Mouse (Mus musculus) C3H10T1/2 (cell line): ENCODE data around the gene Txndc8. TPM values are rescaled to one million over a fixed set of nuclear protein-coding genes. Genes with fewer than 3 reads are reported as not detected.

Experiments used
- polyA plus RNA-seq, 2 experiments: library from polyadenylated mRNA; unstranded; fragments of >200 nt; fragmentation: generic; extraction: Trizol; gene quantifications; one replicate each; pipeline ENCODE4 v1.2.1; 2012; ENCODE audit warnings: missing spikeins in 2 of 2

The Txndc8 gene
- not detected for polyA plus RNA-seq

DNA sequence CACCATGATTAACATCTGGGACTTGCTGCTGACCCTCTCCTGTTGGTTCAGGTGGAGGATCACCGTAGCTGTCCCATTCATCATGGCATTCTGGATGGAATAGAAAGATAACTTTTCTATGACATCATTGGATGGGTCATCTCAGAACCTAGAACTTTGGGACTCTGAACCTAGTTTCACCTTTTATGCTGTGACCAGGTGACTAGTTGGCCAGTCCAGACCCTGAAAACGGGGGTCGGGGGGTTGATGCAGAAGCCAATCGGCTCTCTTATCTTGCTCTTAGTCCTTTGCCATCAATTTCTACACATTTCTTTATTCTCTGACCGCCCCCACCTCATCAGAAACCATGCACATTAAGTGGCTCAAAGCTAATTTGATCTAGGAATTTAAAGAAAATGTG lies at the start of gene Txndc8:
TSS of gene Txndc8 (minus strand) at position 101 of the 400 bp plus-strand sequence.

DNA sequence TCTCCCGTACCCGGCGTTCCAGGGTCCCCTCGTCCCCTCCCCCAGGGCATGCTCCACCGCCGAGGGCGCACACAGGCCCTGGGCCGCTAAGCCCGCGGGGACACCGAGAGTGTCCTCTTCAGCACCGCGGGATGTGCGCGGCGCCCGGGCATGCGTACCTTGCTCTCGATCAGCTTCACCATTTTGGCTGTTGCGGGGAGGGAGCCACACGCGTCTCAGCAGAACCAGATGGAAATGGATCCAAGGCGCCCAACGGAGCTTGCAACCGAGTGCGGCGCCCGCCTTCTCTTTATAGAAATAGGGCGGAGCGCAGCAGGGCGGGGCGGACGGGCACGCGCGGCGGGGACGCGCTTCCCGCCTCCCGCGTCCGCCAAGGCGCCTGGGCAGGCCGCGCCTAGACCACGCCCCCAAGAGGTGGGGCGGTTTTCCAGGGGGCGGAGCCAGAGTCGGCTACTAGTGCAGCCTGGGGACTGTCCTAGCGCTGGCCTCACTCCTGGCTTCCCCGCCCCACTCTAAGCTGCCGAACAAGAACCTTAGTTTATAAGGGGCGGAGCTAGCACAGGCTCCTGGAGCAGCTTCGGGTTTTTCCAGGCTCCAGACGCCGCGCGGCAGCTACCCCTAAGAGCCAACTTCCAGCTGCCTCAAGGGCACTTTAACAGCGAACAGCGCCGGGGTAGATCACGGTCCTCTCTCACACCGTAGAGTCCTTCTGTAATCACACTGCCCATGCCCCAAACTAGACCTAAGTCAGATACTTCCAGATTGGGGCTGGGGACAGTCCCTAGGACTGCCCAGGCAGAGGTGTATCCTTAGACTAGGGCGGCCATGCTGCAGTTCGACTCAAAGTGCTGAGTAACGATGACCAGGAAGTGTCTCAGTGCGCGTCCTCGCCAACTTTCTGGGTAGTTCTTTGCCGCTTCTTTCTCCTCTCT lies 52.6 kb downstream of the Txndc8 start, which contains the start of gene Txn1:
TSS of gene Txn1 (minus strand) at position 383 of the 932 bp plus-strand sequence.

Other genes starting within 250 kb of the Txndc8 start
- gene D630039A03Rik, start 92.8 kb downstream of the Txndc8 start, polyA plus RNA-seq = under 1 TPM in 1 of 2 experiments, not detected in 1; 0.04 TPM
- gene Txn1, start 52.7 kb downstream of the Txndc8 start, polyA plus RNA-seq = 100 to 1,000 TPM; 411 to 501 TPM
- gene Svep1, start 197.7 kb upstream of the Txndc8 start, polyA plus RNA-seq = 10 to 100 TPM in 1 of 2 experiments, under 1 TPM in 1; 0.07 to 13.2 TPM